Mouse (Mus musculus) testis, adult 2 months (tissue): ENCODE measurements around the gene G0s2. TPM values are rescaled to one million over a fixed set of nuclear protein-coding genes. Genes with fewer than 3 reads are reported as not detected.

Source experiments
- H3K27ac ChIP-seq: fragments of 200-500 bp; 2 replicates; pipeline ENCODE4 v1.5.1; 2012; ENCODE audit warnings: low read depth, low read length; ENCODE audit not compliant: control insufficient read depth, insufficient read depth
- H3K27me3 ChIP-seq: fragments of 200-500 bp; 2 replicates; pipeline ENCODE4 v1.6.1; 2012; ENCODE audit warnings: mild to moderate bottlenecking, low read length, moderate library complexity; ENCODE audit not compliant: control insufficient read depth, insufficient read depth
- H3K36me3 ChIP-seq: fragments of 200-500 bp; 2 replicates; pipeline ENCODE4 v1.6.1; 2012; ENCODE audit warnings: mild to moderate bottlenecking, low read length; ENCODE audit not compliant: control insufficient read depth, insufficient read depth
- H3K4me1 ChIP-seq: fragments of 200-500 bp; 2 replicates; pipeline ENCODE4 v1.6.1; 2012; ENCODE audit warnings: low read length; ENCODE audit not compliant: control insufficient read depth, insufficient read depth
- H3K4me3 ChIP-seq: fragments of 200-500 bp; 2 replicates; pipeline ENCODE4 v1.5.1; 2012; ENCODE audit warnings: low read depth, mild to moderate bottlenecking, low read length, moderate library complexity, mixed read lengths; ENCODE audit not compliant: control insufficient read depth
- CTCF ChIP-seq: fragments of 200-500 bp; IDR thresholded peaks from 2 replicates; pipeline ENCODE4 v1.5.1; 2012; ENCODE audit warnings: low read depth, mild to moderate bottlenecking, inconsistent platforms, low read length, moderate library complexity; ENCODE audit not compliant: control insufficient read depth, insufficient read depth, insufficient replicate concordance
- POLR2A ChIP-seq: fragments of 200-500 bp; IDR thresholded peaks from 2 replicates; pipeline ENCODE4 v1.6.1; 2012; ENCODE audit warnings: low read depth, mild to moderate bottlenecking, inconsistent platforms, low read length, moderate library complexity; ENCODE audit not compliant: control insufficient read depth
- polyA plus RNA-seq: library from polyadenylated mRNA; depleted of rRNA; stranded (reverse); fragments of >200 nt; gene quantifications from 2 replicates; pipeline ENCODE4 v1.2.3, GENCODE M21; 2012

The G0s2 gene
- polyA plus RNA-seq, 1 experiment: 8.5 TPM

DNA sequence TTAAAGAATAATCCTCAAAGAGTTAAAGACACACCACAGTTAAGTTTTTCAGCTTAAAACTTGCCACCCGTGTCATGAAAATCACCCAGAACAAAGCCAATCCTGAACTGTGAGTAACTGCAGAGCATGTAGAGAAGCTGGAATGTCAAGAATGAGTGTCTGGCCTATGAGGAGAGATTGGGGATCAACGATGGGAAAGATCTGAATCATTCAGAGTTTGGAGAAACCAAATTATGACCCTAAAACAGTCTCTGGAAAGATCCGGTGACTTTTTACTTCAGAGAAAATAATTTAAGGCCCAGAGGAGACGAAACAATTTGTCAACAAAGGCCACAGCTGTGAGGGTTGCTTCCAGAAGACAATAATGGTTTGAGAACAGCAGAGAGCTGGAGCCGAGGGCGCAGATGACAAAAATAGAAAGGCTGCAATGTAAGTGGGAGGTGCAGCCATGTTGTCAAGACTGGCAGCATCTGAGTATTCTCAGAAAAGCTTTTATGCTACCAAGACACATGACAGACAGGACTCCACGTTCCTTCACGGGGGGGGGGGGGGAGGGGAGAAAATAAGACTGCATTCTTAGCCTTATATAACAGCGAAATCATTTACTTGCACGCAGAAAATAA, 29.3 kb downstream of the G0s2 start:
- TF ChIP-seq CTCF (no peak), POLR2A (no peak)
- Histone ChIP-seq H3K27me3 (no peaks in the 10 kb centered on the region), H3K27ac (no peak overlapping the region), H3K4me1 (no peaks in the 10 kb centered on the region), H3K4me3 (no peak overlapping the region), H3K36me3 (no peaks in the 10 kb centered on the region)

DNA sequence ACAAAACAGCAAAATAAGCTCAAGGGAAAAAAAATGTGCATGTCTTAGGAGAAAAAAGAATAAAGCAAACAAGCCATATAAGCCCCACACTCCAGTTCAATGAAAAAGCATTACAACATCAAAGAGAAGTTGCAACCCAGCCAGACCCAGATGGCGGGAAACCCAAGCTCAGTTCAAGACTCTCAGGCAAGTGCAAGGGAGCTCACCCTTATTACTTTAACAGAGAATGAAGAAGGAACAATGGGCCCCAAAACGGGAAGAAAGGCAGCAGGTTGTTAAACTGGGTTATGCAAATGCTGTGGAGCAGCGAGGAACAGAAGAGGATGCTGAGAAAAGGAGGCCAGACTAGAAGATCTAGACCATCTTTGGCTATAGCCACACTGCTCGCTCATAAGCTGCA, 30.2 kb downstream of the G0s2 start:
- Histone ChIP-seq H3K27ac (no peak overlapping the region), H3K4me3 (no peak overlapping the region)

DNA sequence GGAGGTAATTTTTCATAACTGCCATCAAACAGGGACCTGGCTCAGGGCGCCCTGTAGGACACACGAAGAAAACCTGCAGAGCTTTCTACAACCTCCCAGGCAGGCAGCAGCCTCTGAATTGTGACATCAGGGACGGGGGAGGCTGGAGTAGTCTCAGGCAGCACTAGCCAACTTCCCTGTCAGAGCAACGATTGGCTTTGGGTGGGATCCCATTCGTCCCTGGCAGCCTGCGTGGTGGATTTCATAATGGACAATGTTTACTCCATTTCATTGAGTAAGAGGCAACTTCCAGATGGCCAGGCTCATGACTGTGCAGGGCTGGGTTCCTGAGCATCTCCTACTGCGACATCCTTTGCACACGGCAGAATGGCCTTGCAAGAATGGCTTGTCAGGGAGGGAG, 30.8 kb downstream of the G0s2 start:
- TF ChIP-seq CTCF (no peak), POLR2A (no peak)
- H3K27ac ChIP-seq: no peak overlapping the region
- H3K4me1 ChIP-seq: no peaks in the 10 kb centered on the region
- H3K4me3 ChIP-seq: no peak overlapping the region
- no peaks in the 10 kb centered on the region for H3K36me3 ChIP-seq
- no peaks in the 10 kb centered on the region for H3K27me3 ChIP-seq

More for the DNA sequence above, 30.2 kb downstream of the G0s2 start:
- no peaks in the 10 kb centered on the region for H3K27me3 ChIP-seq
- H3K36me3 ChIP-seq: no peaks in the 10 kb centered on the region
- H3K4me1 ChIP-seq: no peaks in the 10 kb centered on the region
- TF ChIP-seq CTCF: no peak
- no peak for TF ChIP-seq POLR2A

DNA sequence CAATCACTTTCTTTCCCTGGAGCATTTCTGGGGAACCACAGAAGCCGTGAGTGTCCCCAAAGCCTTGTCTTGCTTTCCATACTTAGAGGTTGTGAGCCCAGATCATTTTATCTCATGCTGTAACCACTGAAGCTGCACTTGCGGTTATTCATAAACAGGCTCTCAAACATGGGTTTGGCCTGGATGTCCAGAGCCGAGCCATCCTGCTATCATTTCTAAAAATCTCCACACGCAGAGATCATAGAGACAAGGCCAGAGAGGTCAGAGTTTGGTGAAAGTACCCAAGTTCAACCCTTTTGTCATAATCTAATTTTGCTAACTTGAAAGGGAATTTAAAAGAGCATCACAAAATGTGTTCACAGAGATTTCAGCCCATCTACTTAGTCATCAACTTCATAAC, 31.6 kb downstream of the G0s2 start:
- TF ChIP-seq POLR2A: no peak
- no peak for TF ChIP-seq CTCF
- Histone ChIP-seq H3K27me3 (no peaks in the 10 kb centered on the region), H3K36me3 (no peaks in the 10 kb centered on the region), H3K27ac (no peak overlapping the region), H3K4me1 (no peaks in the 10 kb centered on the region), H3K4me3 (no peak overlapping the region)

GRCm38 (mm10) chr1:193238426-193238825, 34.6 kb downstream of the G0s2 start:
- no peaks in the 10 kb centered on the region for H3K36me3 ChIP-seq
- no peaks in the 10 kb centered on the region for H3K4me1 ChIP-seq
- TF ChIP-seq CTCF (no peak), POLR2A (no peak)
- H3K27ac ChIP-seq: no peak overlapping the region
- no peaks in the 10 kb centered on the region for H3K27me3 ChIP-seq
- H3K4me3 ChIP-seq: no peak overlapping the region

DNA sequence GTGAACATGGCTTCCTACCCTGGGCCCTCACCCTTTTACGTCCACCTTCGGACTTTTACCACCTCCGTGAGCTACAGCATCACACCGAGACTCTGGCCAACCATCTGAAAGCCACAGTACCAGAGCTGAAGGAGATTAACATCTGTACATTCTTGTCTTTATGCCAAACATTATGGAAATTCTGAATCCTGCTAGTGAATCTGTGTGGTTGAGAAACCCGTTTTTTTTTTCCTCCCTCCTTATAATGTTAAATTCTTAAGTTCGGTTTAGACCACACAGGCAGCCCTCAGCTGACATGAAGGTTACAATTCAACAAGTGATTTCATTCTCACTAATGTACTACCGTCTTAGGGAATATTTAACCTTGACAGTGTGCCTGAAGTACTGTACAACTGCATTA, 38.1 kb downstream of the G0s2 start:
- H3K4me3 ChIP-seq: no peak overlapping the region
- no peaks in the 10 kb centered on the region for H3K27me3 ChIP-seq
- H3K27ac ChIP-seq: no peak overlapping the region
- no peaks in the 10 kb centered on the region for H3K4me1 ChIP-seq
- H3K36me3 ChIP-seq: no peaks in the 10 kb centered on the region
- TF ChIP-seq CTCF (no peak), POLR2A (no peak)

- TF ChIP-seq POLR2A (no peak), CTCF (no peak)
- Histone ChIP-seq H3K4me3 (no peak overlapping the region), H3K36me3 (no peaks in the 10 kb centered on the region), H3K4me1 (no peaks in the 10 kb centered on the region), H3K27ac (no peak overlapping the region), H3K27me3 (no peaks in the 10 kb centered on the region)
These were observed 38.8 kb downstream of the G0s2 start for GRCm38 (mm10) chr1:193234130-193234645.
